Mouse (Mus musculus) testis, adult 2 months (tissue): ENCODE measurements around the gene Parp9. TPM values are rescaled to one million over a fixed set of nuclear protein-coding genes. Genes with fewer than 3 reads are reported as not detected.
"Not testable (repeated sequence)": the region's sequence is repeated elsewhere in the genome, so short reads cannot be mapped to it uniquely, and the experiment has no call there.

Source experiments
- H3K27ac ChIP-seq: fragments of 200-500 bp; 2 replicates; pipeline ENCODE4 v1.5.1; 2012; ENCODE audit warnings: low read depth, low read length; ENCODE audit not compliant: control insufficient read depth, insufficient read depth
- H3K27me3 ChIP-seq: fragments of 200-500 bp; 2 replicates; pipeline ENCODE4 v1.6.1; 2012; ENCODE audit warnings: mild to moderate bottlenecking, low read length, moderate library complexity; ENCODE audit not compliant: control insufficient read depth, insufficient read depth
- H3K36me3 ChIP-seq: fragments of 200-500 bp; 2 replicates; pipeline ENCODE4 v1.6.1; 2012; ENCODE audit warnings: mild to moderate bottlenecking, low read length; ENCODE audit not compliant: control insufficient read depth, insufficient read depth
- H3K4me1 ChIP-seq: fragments of 200-500 bp; 2 replicates; pipeline ENCODE4 v1.6.1; 2012; ENCODE audit warnings: low read length; ENCODE audit not compliant: control insufficient read depth, insufficient read depth
- H3K4me3 ChIP-seq: fragments of 200-500 bp; 2 replicates; pipeline ENCODE4 v1.5.1; 2012; ENCODE audit warnings: low read depth, mild to moderate bottlenecking, low read length, moderate library complexity, mixed read lengths; ENCODE audit not compliant: control insufficient read depth
- CTCF ChIP-seq: fragments of 200-500 bp; IDR thresholded peaks from 2 replicates; pipeline ENCODE4 v1.5.1; 2012; ENCODE audit warnings: low read depth, mild to moderate bottlenecking, inconsistent platforms, low read length, moderate library complexity; ENCODE audit not compliant: control insufficient read depth, insufficient read depth, insufficient replicate concordance
- POLR2A ChIP-seq: fragments of 200-500 bp; IDR thresholded peaks from 2 replicates; pipeline ENCODE4 v1.6.1; 2012; ENCODE audit warnings: low read depth, mild to moderate bottlenecking, inconsistent platforms, low read length, moderate library complexity; ENCODE audit not compliant: control insufficient read depth
- polyA plus RNA-seq: library from polyadenylated mRNA; depleted of rRNA; stranded (reverse); fragments of >200 nt; gene quantifications from 2 replicates; pipeline ENCODE4 v1.2.3, GENCODE M21; 2012

Parp9 gene
- polyA plus RNA-seq, 1 experiment = 0.38 TPM

GRCm38 (mm10) chr16:35952628-35953130, 14.4 kb downstream of the Parp9 start:
- TF ChIP-seq POLR2A (no peak), CTCF (no peak)
- no peaks in the 10 kb centered on the region for H3K4me1 ChIP-seq
- H3K4me3 ChIP-seq = no peak overlapping the region
- H3K36me3 ChIP-seq = no peaks in the 10 kb centered on the region
- no peak overlapping the region for H3K27ac ChIP-seq
- H3K27me3 ChIP-seq = no peaks in the 10 kb centered on the region

- not testable (repeated sequence) for H3K4me3 ChIP-seq, H3K36me3 ChIP-seq, H3K4me1 ChIP-seq, H3K27ac ChIP-seq, H3K27me3 ChIP-seq
Measured at GRCm38 (mm10) chr16:35965991-35966390, 27.7 kb downstream of the Parp9 start.

GRCm38 (mm10) chr16:35966411-35967115, 28.3 kb downstream of the Parp9 start:
- H3K4me1 ChIP-seq = no peaks in the 10 kb centered on the region
- TF ChIP-seq CTCF (no peak), POLR2A (no peak)
- H3K36me3 ChIP-seq = no peaks in the 10 kb centered on the region
- H3K4me3 ChIP-seq = no peak overlapping the region
- no peaks in the 10 kb centered on the region for H3K27me3 ChIP-seq
- H3K27ac ChIP-seq = no peak overlapping the region

- H3K4me3 ChIP-seq = no peak overlapping the region
- no peaks in the 10 kb centered on the region for H3K4me1 ChIP-seq
- no peaks in the 10 kb centered on the region for H3K36me3 ChIP-seq
- H3K27me3 ChIP-seq = no peaks in the 10 kb centered on the region
- H3K27ac ChIP-seq = no peak overlapping the region
- TF ChIP-seq CTCF (no peak), POLR2A (no peak)
Measured at GRCm38 (mm10) chr16:35967319-35967718, 29.0 kb downstream of the Parp9 start.

GRCm38 (mm10) chr16:35968149-35968548, 29.9 kb downstream of the Parp9 start:
- H3K27ac ChIP-seq = no peak overlapping the region
- no peak overlapping the region for H3K4me3 ChIP-seq
- TF ChIP-seq CTCF = no peak
- TF ChIP-seq POLR2A = no peak
- no peaks in the 10 kb centered on the region for H3K36me3 ChIP-seq
- no peaks in the 10 kb centered on the region for H3K27me3 ChIP-seq
- H3K4me1 ChIP-seq = no peaks in the 10 kb centered on the region

GRCm38 (mm10) chr16:35974021-35974420, 35.8 kb downstream of the Parp9 start:
- Histone ChIP-seq H3K4me1 (no peaks in the 10 kb centered on the region), H3K27me3 (no peaks in the 10 kb centered on the region), H3K36me3 (no peaks in the 10 kb centered on the region), H3K4me3 (no peak overlapping the region), H3K27ac (no peak overlapping the region)
- TF ChIP-seq CTCF (no peak), POLR2A (no peak)

GRCm38 (mm10) chr16:35978450-35978849, 40.2 kb downstream of the Parp9 start, which contains the start of gene Kpna1:
Gene Kpna1, plus strand, starts transcription at chr16:35978750.
- not testable (repeated sequence) for H3K4me1 ChIP-seq, H3K27ac ChIP-seq, H3K4me3 ChIP-seq, H3K36me3 ChIP-seq, H3K27me3 ChIP-seq

GRCm38 (mm10) chr16:35981363-35981821, 43.1 kb downstream of the Parp9 start:
- Histone ChIP-seq H3K4me1 (peaks cover 5% of the 10 kb centered on the region), H3K27ac (no peak overlapping the region), H3K4me3 (no peak overlapping the region; the same call in 1 of the 2 replicates), H3K27me3 (no peaks in the 10 kb centered on the region), H3K36me3 (no peaks in the 10 kb centered on the region)
- TF ChIP-seq CTCF = no peak
- no peak for TF ChIP-seq POLR2A
